Mouse (Mus musculus) CH12.LX (cell line): ENCODE data around the gene Vmn1r174.
"Not testable (repeated sequence)": the region's sequence is repeated elsewhere in the genome, so short reads cannot be mapped to it uniquely, and the experiment has no call there.

Experiments
- CTCF ChIP-seq, 2 experiments: IDR thresholded peaks in 1 of 2; conservative IDR thresholded peaks in 1 of 2; 2 replicates each; pipeline ENCODE4 v1.5.1; 2011 to 2012; ENCODE audit warnings: low read depth in 2 of 2, low read length in 2 of 2, improper control_type of control experiment in 1 of 2, inconsistent platforms in 1 of 2, mild to moderate bottlenecking in 1 of 2, moderate library complexity in 1 of 2
- ELF1 ChIP-seq: IDR thresholded peaks from 2 replicates; pipeline ENCODE4 v1.6.1; 2014; ENCODE audit warnings: low read depth, mild to moderate bottlenecking, inconsistent platforms, low read length, improper control_type of control experiment
- EP300 ChIP-seq: IDR thresholded peaks from 2 replicates; pipeline ENCODE4 v1.6.1; 2011; ENCODE audit warnings: low read length, improper control_type of control experiment
- HCFC1 ChIP-seq: IDR thresholded peaks from 2 replicates; pipeline ENCODE4 v1.6.1; 2012; ENCODE audit warnings: low read depth, mild to moderate bottlenecking, inconsistent platforms, low read length, improper control_type of control experiment
- MAFK ChIP-seq: IDR thresholded peaks from 2 replicates; pipeline ENCODE4 v1.6.1; 2011; ENCODE audit warnings: low read length, improper control_type of control experiment; ENCODE audit not compliant: insufficient replicate concordance
- NELFE ChIP-seq: IDR thresholded peaks from 2 replicates; pipeline ENCODE4 v1.6.1; 2011; ENCODE audit warnings: low read depth, low read length, improper control_type of control experiment
- POLR2A ChIP-seq: IDR thresholded peaks from 2 replicates; pipeline ENCODE4 v1.6.1; 2011; ENCODE audit warnings: low read depth, mild to moderate bottlenecking, improper control_type of control experiment, low read length
- RAD21 ChIP-seq: IDR thresholded peaks from 2 replicates; pipeline ENCODE4 v1.6.1; 2011; ENCODE audit warnings: low read depth, mild to moderate bottlenecking, low read length, improper control_type of control experiment, moderate library complexity
- UBTF ChIP-seq: IDR thresholded peaks from 2 replicates; pipeline ENCODE4 v1.6.1; 2012; ENCODE audit warnings: low read depth, mild to moderate bottlenecking, inconsistent platforms, low read length, improper control_type of control experiment, moderate library complexity
- ZMIZ1 ChIP-seq: IDR thresholded peaks from 2 replicates; pipeline ENCODE4 v1.6.1; 2012; ENCODE audit warnings: low read depth, mild to moderate bottlenecking, inconsistent platforms, low read length, improper control_type of control experiment

- TF ChIP-seq POLR2A; CTCF (conservative IDR thresholded peaks at IDR 0.05 in 1 of 2, IDR thresholded peaks at IDR 0.05 in 1 of 2; ENCODE audit: low read depth in 2 of 2, low read length in 2 of 2); UBTF; MAFK; ZMIZ1; ELF1; RAD21; EP300; NELFE; HCFC1: not testable (repeated sequence)
Observed at GRCm38 (mm10) chr7:23751970-23752369, at the start of gene Vmn1r174.
